Mouse (Mus musculus): ENCODE measurements around the gene Rnf168.

DNA sequence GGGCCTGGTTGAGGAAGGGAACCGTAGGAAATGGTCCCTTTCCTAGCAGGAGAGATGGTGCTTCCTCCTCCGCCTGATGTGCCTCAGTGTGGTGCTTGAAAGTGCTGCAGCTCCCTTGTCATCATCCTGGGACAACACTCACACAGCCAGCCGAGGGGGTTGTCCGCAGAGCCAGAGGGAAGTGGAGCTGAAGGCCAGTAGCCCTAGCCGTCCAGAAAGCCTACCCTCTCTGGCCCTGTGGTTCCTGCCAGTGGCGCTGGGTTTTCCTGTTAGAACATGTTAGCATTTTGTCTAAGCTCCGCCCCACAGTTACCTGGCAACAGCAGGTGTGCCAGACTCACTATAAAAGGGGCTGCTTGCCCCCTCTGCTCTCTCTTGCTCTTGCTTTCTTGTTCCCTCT is 46.7 kb downstream of the Rnf168 start:
- no peak for TF ChIP-seq CTCF (IDR thresholded peaks at IDR 0.05; ENCODE audit: insufficient read depth, low read depth, low read length)
- no peak for TF ChIP-seq POLR2A (IDR thresholded peaks at IDR 0.05; ENCODE audit: insufficient read depth, low read depth, low read length)
